Mouse (Mus musculus): ENCODE results near the gene Srsf7. TPM values are rescaled to one million over a fixed set of nuclear protein-coding genes. Genes with fewer than 3 reads are reported as not detected.

Gene Srsf7
- polyA plus RNA-seq, 1 experiment from 2014 or later, result 939 TPM

GRCm38 (mm10) chr17:80157489-80157888, 49.6 kb downstream of the Srsf7 start:
- no peak overlapping the region for H3K9ac ChIP-seq (ENCODE audit: low read length)
- no peak overlapping the region for H3K27ac ChIP-seq (replicated peaks; ENCODE audit: low read depth, low read length)
- H3K4me3 ChIP-seq (ENCODE audit: low read depth, low read length), result no peak overlapping the region
- no peaks in the 10 kb centered on the region for H3K36me3 ChIP-seq (ENCODE audit: control insufficient read depth, insufficient read depth, low read length)
- H3K9me3 ChIP-seq (ENCODE audit: control insufficient read depth, low read length), result no peaks in the 10 kb centered on the region
- no peak overlapping the region for H3K4me2 ChIP-seq (ENCODE audit: low read depth, severe bottlenecking)
- DNase-seq (ENCODE audit: low spot score), result no peak
- H3K4me1 ChIP-seq (ENCODE audit: control insufficient read depth, insufficient read depth, low read length), result no peaks in the 10 kb centered on the region
- no peak for ATAC-seq (ENCODE audit: insufficient number of reproducible peaks, low FRiP score, low TSS enrichment, low read depth)
- H3K27me3 ChIP-seq (ENCODE audit: control insufficient read depth, insufficient read depth, low read length), result no peaks in the 10 kb centered on the region
- 91% methylated on average over 6 of the region's 6 CpGs for WGBS

DNA sequence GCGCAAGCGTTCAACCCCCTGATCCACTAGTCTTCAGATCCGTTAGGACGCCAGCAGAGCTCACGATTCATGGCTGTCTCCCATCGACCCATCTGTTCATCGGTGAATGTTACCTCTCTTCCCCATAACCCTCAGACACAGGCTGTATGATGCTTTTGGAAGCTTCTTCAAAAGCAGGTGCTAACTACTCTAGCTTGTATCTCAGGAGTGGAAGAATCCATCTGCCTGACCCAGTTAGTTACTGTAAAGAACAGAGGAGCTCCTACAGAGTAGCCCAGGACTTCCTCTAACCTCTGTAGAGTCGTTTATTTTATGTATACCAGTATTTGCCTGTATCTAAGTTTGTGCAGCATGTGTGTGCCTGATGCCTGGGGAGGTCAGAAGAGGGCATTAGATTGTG, 50.2 kb downstream of the Srsf7 start:
- no peak overlapping the region for H3K9ac ChIP-seq (ENCODE audit: low read length)
- no peak for DNase-seq (ENCODE audit: low spot score)
- WGBS, result 93% methylated on average over 8 of the region's 8 CpGs

DNA sequence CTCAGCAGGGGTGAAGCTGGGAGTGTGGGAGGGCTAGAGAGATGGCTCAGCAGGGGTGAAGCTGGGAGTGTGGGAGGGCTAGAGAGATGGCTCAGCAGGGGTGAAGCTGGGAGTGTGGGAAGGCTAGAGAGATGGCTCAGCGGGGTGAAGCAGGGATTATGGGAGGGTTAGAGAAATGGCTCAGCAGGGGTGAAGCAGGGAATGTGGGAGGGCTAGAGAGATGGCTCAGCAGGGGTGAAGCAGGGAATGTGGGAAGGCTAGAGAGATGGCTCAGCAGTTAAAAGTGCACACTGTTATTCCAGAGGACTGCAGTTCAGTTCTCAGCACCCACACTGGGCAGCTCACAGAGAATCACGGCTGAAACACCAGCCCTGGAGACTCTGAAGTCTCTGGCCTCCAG, 53.5 kb downstream of the Srsf7 start:
- H3K4me3 ChIP-seq (ENCODE audit: low read depth, low read length), result no peak overlapping the region
- DNase-seq (ENCODE audit: low spot score) (no peak), ATAC-seq (ENCODE audit: insufficient number of reproducible peaks, low FRiP score, low TSS enrichment, low read depth) (no peak)
- H3K27ac ChIP-seq (replicated peaks; ENCODE audit: low read depth, low read length), result no peak overlapping the region
- H3K9ac ChIP-seq (ENCODE audit: low read length), result no peak overlapping the region
- no peaks in the 10 kb centered on the region for H3K9me3 ChIP-seq (ENCODE audit: control insufficient read depth, low read length)
- no peaks in the 10 kb centered on the region for H3K4me1 ChIP-seq (ENCODE audit: control insufficient read depth, insufficient read depth, low read length)
- WGBS, result 58% methylated on average over 2 of the region's 2 CpGs
- no peak overlapping the region for H3K4me2 ChIP-seq (ENCODE audit: low read depth, severe bottlenecking)
- no peaks in the 10 kb centered on the region for H3K36me3 ChIP-seq (ENCODE audit: control insufficient read depth, insufficient read depth, low read length)
- H3K27me3 ChIP-seq (ENCODE audit: control insufficient read depth, insufficient read depth, low read length), result no peaks in the 10 kb centered on the region

More for the DNA sequence above, 50.2 kb downstream of the Srsf7 start:
- H3K9me3 ChIP-seq (ENCODE audit: control insufficient read depth, low read length), result no peaks in the 10 kb centered on the region
- H3K4me1 ChIP-seq (ENCODE audit: control insufficient read depth, insufficient read depth, low read length), result no peaks in the 10 kb centered on the region
- no peaks in the 10 kb centered on the region for H3K36me3 ChIP-seq (ENCODE audit: control insufficient read depth, insufficient read depth, low read length)
- H3K4me3 ChIP-seq (ENCODE audit: low read depth, low read length), result no peak overlapping the region
- no peaks in the 10 kb centered on the region for H3K27me3 ChIP-seq (ENCODE audit: control insufficient read depth, insufficient read depth, low read length)
- H3K27ac ChIP-seq (replicated peaks; ENCODE audit: low read depth, low read length), result no peak overlapping the region
- no peak for ATAC-seq (ENCODE audit: insufficient number of reproducible peaks, low FRiP score, low TSS enrichment, low read depth)
- H3K4me2 ChIP-seq (ENCODE audit: low read depth, severe bottlenecking), result no peak overlapping the region

DNA sequence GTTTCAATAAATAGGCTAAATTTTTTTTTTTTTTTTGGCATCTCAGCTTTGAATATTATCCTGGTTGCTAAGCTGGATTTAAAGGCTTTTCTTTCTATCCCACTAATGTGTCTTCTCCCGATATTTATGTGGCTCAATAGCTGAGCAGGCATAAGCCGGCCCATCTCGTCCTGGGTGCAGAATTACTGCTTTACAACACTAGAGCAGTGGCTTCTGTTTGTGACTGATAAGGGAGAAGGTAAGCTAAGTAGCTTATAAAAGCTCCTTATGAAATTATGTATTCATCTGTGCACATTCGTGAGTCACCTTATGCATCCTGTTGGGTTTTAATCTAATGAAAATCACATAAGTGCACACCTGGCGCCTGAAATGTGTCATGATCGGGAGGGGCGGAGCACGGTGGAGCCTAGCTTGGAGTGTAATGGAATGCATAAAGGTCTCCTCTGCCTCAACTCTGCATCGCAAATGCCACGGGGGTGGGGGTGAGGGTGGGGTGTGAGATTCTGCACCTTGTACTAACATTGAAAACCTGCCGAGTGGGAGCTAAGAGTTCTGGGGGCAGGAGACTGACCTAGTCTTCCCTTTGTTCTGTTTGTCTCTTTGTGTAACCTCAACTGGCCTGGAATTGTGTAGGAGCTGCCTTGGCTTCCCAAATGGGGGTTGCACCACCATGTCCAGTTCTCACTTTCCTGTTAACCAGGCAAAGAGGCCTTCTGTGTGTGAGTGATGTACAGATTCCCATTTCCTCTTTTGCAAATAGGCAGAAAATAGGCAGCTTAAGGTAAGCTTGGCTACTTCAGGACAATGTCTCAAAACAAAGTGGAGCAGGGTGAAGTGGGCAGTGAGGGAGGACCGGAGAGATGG, 54.1 kb downstream of the Srsf7 start:
- Histone ChIP-seq H3K4me2 (ENCODE audit: low read depth, severe bottlenecking) (no peak overlapping the region), H3K27ac (replicated peaks; ENCODE audit: low read depth, low read length) (no peak overlapping the region), H3K36me3 (ENCODE audit: control insufficient read depth, insufficient read depth, low read length) (no peaks in the 10 kb centered on the region), H3K27me3 (ENCODE audit: control insufficient read depth, insufficient read depth, low read length) (no peaks in the 10 kb centered on the region), H3K4me3 (ENCODE audit: low read depth, low read length) (no peak overlapping the region), H3K9me3 (ENCODE audit: control insufficient read depth, low read length) (no peaks in the 10 kb centered on the region), H3K9ac (ENCODE audit: low read length) (no peak overlapping the region), H3K4me1 (ENCODE audit: control insufficient read depth, insufficient read depth, low read length) (no peaks in the 10 kb centered on the region)
- DNase-seq (ENCODE audit: low spot score), result no peak
- 61% methylated on average over 12 of the region's 12 CpGs for WGBS
- ATAC-seq (ENCODE audit: insufficient number of reproducible peaks, low FRiP score, low TSS enrichment, low read depth), result no peak

DNA sequence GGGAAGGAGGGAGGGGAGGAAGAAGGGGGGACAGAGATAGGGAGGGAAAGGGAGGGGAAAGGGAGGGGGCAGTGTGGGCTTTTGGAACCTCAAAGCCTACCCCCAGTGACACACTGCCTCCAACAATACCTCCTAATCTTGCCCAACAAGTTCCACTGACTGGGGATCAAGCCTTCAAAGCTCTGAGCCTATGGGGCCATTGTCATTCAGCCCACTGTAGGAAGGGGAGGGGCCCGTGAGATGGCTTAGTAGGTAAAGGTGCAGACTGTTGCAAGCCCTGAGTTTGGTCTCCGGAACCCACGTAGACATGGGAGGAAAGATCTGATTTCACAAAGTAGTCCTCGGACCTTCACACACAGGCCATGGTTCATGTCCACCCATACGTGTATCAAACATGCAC, 55.8 kb downstream of the Srsf7 start:
- no peak for ATAC-seq (ENCODE audit: insufficient number of reproducible peaks, low FRiP score, low TSS enrichment, low read depth)
- WGBS, result 27% methylated on average over 5 of the region's 5 CpGs

More for the DNA sequence above, 55.8 kb downstream of the Srsf7 start:
- Histone ChIP-seq H3K27ac (replicated peaks; ENCODE audit: low read depth, low read length) (no peak overlapping the region), H3K9me3 (ENCODE audit: control insufficient read depth, low read length) (no peaks in the 10 kb centered on the region), H3K27me3 (ENCODE audit: control insufficient read depth, insufficient read depth, low read length) (no peaks in the 10 kb centered on the region), H3K9ac (ENCODE audit: low read length) (no peak overlapping the region), H3K4me2 (ENCODE audit: low read depth, severe bottlenecking) (no peak overlapping the region), H3K36me3 (ENCODE audit: control insufficient read depth, insufficient read depth, low read length) (no peaks in the 10 kb centered on the region), H3K4me1 (ENCODE audit: control insufficient read depth, insufficient read depth, low read length) (no peaks in the 10 kb centered on the region), H3K4me3 (ENCODE audit: low read depth, low read length) (no peak overlapping the region)
- DNase-seq (ENCODE audit: low spot score), result no peak

Other genes starting within 250 kb of the Srsf7 start
- 118 TPM in 2 replicates for gene Hnrnpll, start 145.0 kb downstream of the Srsf7 start, polyA plus RNA-seq (2014; fragmentation: Nextera tagmentation; extraction: Ambion mirVana)
- 13.9 and 14.7 TPM in 2 replicates for gene Galm, start 79.8 kb downstream of the Srsf7 start, polyA plus RNA-seq (2014; fragmentation: Nextera tagmentation; extraction: Ambion mirVana)
- 0.19 and 0.21 TPM in 2 replicates for gene Ttc39d, start 153 bp upstream of the Srsf7 start, polyA plus RNA-seq (2014; fragmentation: Nextera tagmentation; extraction: Ambion mirVana)
- gene Gemin6, start 17.1 kb upstream of the Srsf7 start, polyA plus RNA-seq (2014; fragmentation: Nextera tagmentation; extraction: Ambion mirVana), result 47.4 and 50.9 TPM in 2 replicates
- 20.7 and 24.3 TPM in 2 replicates for gene Morn2, start 82.9 kb upstream of the Srsf7 start, polyA plus RNA-seq (2014; fragmentation: Nextera tagmentation; extraction: Ambion mirVana)
- 19.9 and 23.1 TPM in 2 replicates for gene Dhx57, start 83.2 kb upstream of the Srsf7 start, polyA plus RNA-seq (2014; fragmentation: Nextera tagmentation; extraction: Ambion mirVana)
- gene Arhgef33, start 100.1 kb upstream of the Srsf7 start, polyA plus RNA-seq (2014; fragmentation: Nextera tagmentation; extraction: Ambion mirVana), result 0.11 and 0.53 TPM in 2 replicates
- gene Gm10190, start 166.2 kb upstream of the Srsf7 start, polyA plus RNA-seq (2014; fragmentation: Nextera tagmentation; extraction: Ambion mirVana), result 0.79 and 1.2 TPM in 2 replicates

Measured in limb, embryonic 11.5 days (tissue).